Comparison of ENCODE assay signal across 24 mouse cellular contexts in the genomic region with DNA sequence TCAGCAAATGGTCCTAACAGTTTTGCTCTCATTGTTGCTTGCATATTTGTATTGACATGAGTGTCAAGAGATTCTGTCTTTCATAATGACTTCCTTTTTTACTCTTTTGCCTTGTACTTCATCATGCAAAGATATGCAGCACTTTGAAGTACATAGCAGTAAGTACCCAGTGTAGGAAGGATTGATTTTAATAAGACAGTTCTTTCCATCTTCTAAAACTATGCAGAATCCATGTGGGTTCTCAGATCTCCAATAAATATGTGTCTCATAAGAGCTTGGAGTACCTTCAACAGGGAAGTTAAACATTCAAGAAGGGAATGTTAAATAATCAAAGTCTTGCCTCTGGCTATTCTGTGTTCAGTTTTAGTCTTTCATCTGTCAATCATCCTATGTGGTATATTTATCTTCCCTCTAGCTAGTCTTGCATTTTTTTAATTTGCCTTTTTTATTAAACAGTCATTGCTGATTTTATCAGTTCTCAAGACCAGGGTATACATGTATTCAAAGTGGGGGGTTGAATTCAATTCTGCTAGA.
"Had no signal": no experiment of that assay in that cellular context is flagged by ENCODE, and none has a peak within 500 bp of the region (broad histone marks: within the 10 kb centered on the region; RNA-seq: fewer than 3 reads in every experiment).

No protein-coding gene starts in this region.

- ATAC-seq: hindbrain, postnatal 0 days; intestine, embryonic 15.5 days; intestine, postnatal 0 days had no signal

- H3K4me1 ChIP-seq: heart, embryonic 13.5 days; heart, embryonic 15.5 days; hindbrain, embryonic 13.5 days; hindbrain, embryonic 15.5 days; intestine, embryonic 15.5 days; limb, embryonic 10.5 days; limb, embryonic 12.5 days had no signal

- DNase-seq: gastrocnemius, postnatal 14 days; gastrocnemius, postnatal 36 days; heart, adult 11 months; heart, adult 2 months; heart, postnatal 14 days; heart, postnatal 36 days; kidney, adult 18-20 months; kidney, adult 8-10 months; kidney, postnatal 10 days; kidney, postnatal 25 days; kidney, postnatal 4 days; liver had no signal

- H3K4me3 ChIP-seq: heart, adult 2 months; heart, embryonic 13.5 days; heart, embryonic 15.5 days; hindbrain, embryonic 13.5 days; hindbrain, embryonic 15.5 days; intestine, embryonic 15.5 days; layer of hippocampus, adult 2 months; left cerebral cortex, adult 2 months; limb, embryonic 10.5 days; limb, embryonic 12.5 days had no signal

- H3K9ac ChIP-seq: heart, embryonic 13.5 days; heart, embryonic 15.5 days; hindbrain, embryonic 13.5 days; hindbrain, embryonic 15.5 days; intestine, embryonic 15.5 days; limb, embryonic 12.5 days had no signal

- H3K4me2 ChIP-seq: heart, embryonic 11.5 days; heart, embryonic 13.5 days; heart, embryonic 15.5 days; hindbrain, embryonic 13.5 days; hindbrain, embryonic 15.5 days; intestine, embryonic 15.5 days; limb, embryonic 12.5 days had no signal

- H3K36me3 ChIP-seq: heart, embryonic 13.5 days; heart, embryonic 15.5 days; hindbrain, embryonic 13.5 days; hindbrain, embryonic 15.5 days; intestine, embryonic 15.5 days; limb, embryonic 10.5 days; limb, embryonic 12.5 days had no signal

- H3K9me3 ChIP-seq: heart, embryonic 13.5 days; heart, embryonic 15.5 days; hindbrain, embryonic 13.5 days; hindbrain, embryonic 15.5 days; intestine, embryonic 15.5 days; limb, embryonic 10.5 days; limb, embryonic 12.5 days had no signal

- H3K27ac ChIP-seq: heart, adult 2 months; heart, embryonic 13.5 days; heart, embryonic 15.5 days; hindbrain, embryonic 13.5 days; hindbrain, embryonic 15.5 days; hindbrain, postnatal 0 days; intestine, embryonic 15.5 days; layer of hippocampus, adult 2 months; left cerebral cortex, adult 2 months; limb, embryonic 10.5 days; limb, embryonic 12.5 days had no signal

- H3K27me3 ChIP-seq: heart, embryonic 13.5 days; heart, embryonic 15.5 days; hindbrain, embryonic 13.5 days; hindbrain, embryonic 15.5 days; intestine, embryonic 15.5 days; limb, embryonic 12.5 days had no signal
